Mouse (Mus musculus) heart, embryonic 14.5 days (tissue): ENCODE results near the gene Ppp1r37. TPM values are rescaled to one million over a fixed set of nuclear protein-coding genes. Genes with fewer than 3 reads are reported as not detected.

Source experiments
- ATAC-seq: fragments of 200-750 bp; cut with Nextera tagmentation; 2 replicates; pipeline ENCODE4 v1.8.0; 2017; ENCODE audit warnings: low read depth, moderate TSS enrichment; ENCODE audit not compliant: insufficient number of reproducible peaks, insufficient read depth, low FRiP score
- H3K27ac ChIP-seq, 2 experiments: fragments of 200-500 bp in 1 of 2; fragments of 300-500 bp in 1 of 2; sonication (generic) in 1 of 2; replicated peaks in 1 of 2; 2 replicates each; pipeline ENCODE4 v1.5.1; 2012 to 2014; ENCODE audit warnings: low read depth in 2 of 2, low read length in 2 of 2, control low read depth in 1 of 2, mild to moderate bottlenecking in 1 of 2, mixed read lengths in 1 of 2; ENCODE audit not compliant: control insufficient read depth in 1 of 2, insufficient read depth in 1 of 2
- H3K27me3 ChIP-seq: fragments of 300-500 bp; sonication (generic); 2 replicates; pipeline ENCODE4 v1.6.1; 2014; ENCODE audit warnings: mild to moderate bottlenecking, low read length, control low read depth; ENCODE audit not compliant: control insufficient read depth, insufficient read depth
- H3K36me3 ChIP-seq: fragments of 300-500 bp; sonication (generic); 2 replicates; pipeline ENCODE4 v1.6.1; 2014; ENCODE audit warnings: mild to moderate bottlenecking, control low read depth, low read length, mixed read lengths; ENCODE audit not compliant: control insufficient read depth, insufficient read depth
- H3K4me1 ChIP-seq, 2 experiments: fragments of 200-500 bp in 1 of 2; fragments of 300-500 bp in 1 of 2; sonication (generic) in 1 of 2; 2 replicates each; pipeline ENCODE4 v1.6.1; 2012 to 2014; ENCODE audit warnings: low read length in 2 of 2, control low read depth in 1 of 2, mixed read lengths in 1 of 2; ENCODE audit not compliant: control insufficient read depth in 2 of 2, insufficient read depth in 2 of 2
- H3K4me2 ChIP-seq: fragments of 300-500 bp; sonication (generic); 2 replicates; pipeline ENCODE4 v1.6.1; 2014; ENCODE audit warnings: mild to moderate bottlenecking, low read length
- H3K4me3 ChIP-seq, 2 experiments: fragments of 200-500 bp in 1 of 2; fragments of 300-500 bp in 1 of 2; sonication (generic) in 1 of 2; 2 replicates each; pipeline ENCODE4 v1.5.1; 2012 to 2014; ENCODE audit warnings: low read length in 2 of 2, mild to moderate bottlenecking in 2 of 2, control low read depth in 1 of 2, low read depth in 1 of 2, moderate library complexity in 1 of 2; ENCODE audit not compliant: control insufficient read depth in 1 of 2, insufficient read depth in 1 of 2
- H3K9ac ChIP-seq: fragments of 300-500 bp; sonication (generic); 2 replicates; pipeline ENCODE4 v1.6.1; 2014; ENCODE audit warnings: mild to moderate bottlenecking, low read length
- H3K9me3 ChIP-seq: fragments of 300-500 bp; sonication (generic); 2 replicates; pipeline ENCODE4 v1.6.1; 2016; ENCODE audit warnings: low read length, control low read depth; ENCODE audit not compliant: control insufficient read depth
- WGBS: fragments of 180-500 bp; shearing (Covaris S2); extraction: QIAGEN DNeasy Blood & Tissue Kit; methylation state at CpG from one replicate; pipeline ENCODE4 v1.1.7; 2014; 5-methylcytosine and 5-hydroxymethylcytosine counted together
- polyA plus RNA-seq: library from polyadenylated mRNA; unstranded; fragments of >200 nt; fragmentation: Nextera tagmentation; extraction: Ambion mirVana; gene quantifications from 2 replicates; pipeline ENCODE4 v1.2.1, GENCODE M21; 2014

Gene Ppp1r37
- polyA plus RNA-seq, 1 experiment from 2014 or later = 5.3 TPM

DNA sequence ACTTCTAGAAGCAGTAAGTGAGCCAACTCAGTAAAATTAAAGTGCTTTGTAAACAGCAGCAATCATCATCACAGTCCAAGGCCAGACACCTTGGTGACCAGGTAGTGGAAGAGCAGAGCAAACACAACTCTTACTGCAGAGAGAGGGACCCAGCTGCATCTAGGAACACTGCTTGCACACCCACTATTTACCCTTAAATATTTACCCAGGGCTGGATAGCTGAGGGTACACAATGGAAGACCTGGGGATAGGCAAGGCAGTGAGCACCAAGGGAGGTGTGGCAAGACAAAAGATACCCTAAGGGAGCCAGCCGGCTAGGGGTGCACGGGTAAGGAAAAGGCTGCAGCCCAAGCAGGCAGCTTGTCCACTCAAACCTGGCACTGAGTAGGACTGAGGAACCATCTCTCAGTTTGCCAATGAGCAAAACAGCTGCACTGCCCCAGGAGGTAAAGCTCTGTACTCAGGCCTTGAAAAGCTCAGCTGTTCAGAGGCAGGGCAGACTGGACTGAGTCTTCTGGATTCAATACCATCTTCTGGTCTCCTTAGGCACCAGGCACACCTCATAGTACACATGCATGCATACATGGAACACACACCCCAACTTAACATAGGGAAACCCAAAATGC lies 15.4 kb downstream of the Ppp1r37 start:
- Histone ChIP-seq H3K9me3 (no peaks in the 10 kb centered on the region), H3K4me1 (peaks cover 4 to 33% of the 10 kb centered on the region in 2 experiments), H3K27ac (no peak overlapping the region), H3K36me3 (0 out of 2 replicates have a peak, but pooled peaks cover 4% of the 10 kb centered on the region), H3K4me3 (no peak overlapping the region), H3K9ac (no peak overlapping the region), H3K4me2 (no peak overlapping the region), H3K27me3 (no peaks in the 10 kb centered on the region)
- ATAC-seq = no peak
- WGBS = 83% methylated on average over 2 of the region's 2 CpGs

DNA sequence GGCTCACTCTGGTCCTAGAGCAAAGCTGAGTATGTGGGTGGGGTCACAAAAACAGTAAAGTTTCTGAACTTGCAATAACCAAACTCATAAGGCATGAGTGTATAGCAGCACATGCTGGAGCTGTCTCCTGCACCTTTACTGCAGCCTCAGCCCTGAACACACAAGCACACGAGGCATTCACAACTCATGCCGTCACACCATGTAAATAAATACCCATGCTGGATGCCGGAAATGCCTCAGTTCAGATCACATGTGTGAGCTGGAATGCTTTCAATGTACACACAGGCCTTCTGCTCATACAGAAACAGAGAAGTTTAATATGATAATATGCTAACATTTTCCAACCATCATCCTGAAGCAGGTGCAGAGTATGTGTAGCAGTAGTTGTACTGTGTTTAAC lies 16.9 kb downstream of the Ppp1r37 start:
- no peaks in the 10 kb centered on the region for H3K9me3 ChIP-seq
- no peaks in the 10 kb centered on the region for H3K36me3 ChIP-seq
- H3K4me2 ChIP-seq = no peak overlapping the region
- no peak overlapping the region for H3K9ac ChIP-seq
- H3K27me3 ChIP-seq = no peaks in the 10 kb centered on the region
- H3K4me1 ChIP-seq = peaks cover 12 to 44% of the 10 kb centered on the region in 2 experiments
- no peak overlapping the region for H3K4me3 ChIP-seq
- WGBS = 31% methylated on average over 3 of the region's 3 CpGs
- no peak for ATAC-seq
- H3K27ac ChIP-seq = no peak overlapping the region

GRCm38 (mm10) chr7:19543584-19543983 lies 19.3 kb downstream of the Ppp1r37 start:
- no peak overlapping the region for H3K27ac ChIP-seq
- no peaks in the 10 kb centered on the region for H3K9me3 ChIP-seq
- no peak overlapping the region for H3K4me3 ChIP-seq
- WGBS = 38% methylated on average over 6 of the region's 6 CpGs
- ATAC-seq = no peak
- H3K27me3 ChIP-seq = no peaks in the 10 kb centered on the region
- no peak overlapping the region for H3K9ac ChIP-seq
- peaks cover 12 to 44% of the 10 kb centered on the region in 2 experiments for H3K4me1 ChIP-seq
- H3K36me3 ChIP-seq = no peaks in the 10 kb centered on the region
- no peak overlapping the region for H3K4me2 ChIP-seq

- Histone ChIP-seq H3K9ac (0 out of 2 replicates have a peak overlapping the region, but pooled peaks have one; percentile 10), H3K9me3 (no peaks in the 10 kb centered on the region), H3K4me3 (no peak overlapping the region), H3K4me2 (no peak overlapping the region), H3K36me3 (no peaks in the 10 kb centered on the region), H3K4me1 (peaks cover 14 to 51% of the 10 kb centered on the region in 2 experiments), H3K27me3 (no peaks in the 10 kb centered on the region), H3K27ac (peak overlapping the region in 1 of 2 experiments; percentile 42; a peak in 1 of 4 replicates)
- WGBS = 57% methylated on average over 8 of the region's 8 CpGs
- peak; percentile 62 for ATAC-seq
These were observed 20.7 kb downstream of the Ppp1r37 start for GRCm38 (mm10) chr7:19542155-19542691.

- H3K27me3 ChIP-seq = no peaks in the 10 kb centered on the region
- H3K9ac ChIP-seq = 0 out of 2 replicates have a peak overlapping the region, but pooled peaks have one; percentile 10
- H3K4me1 ChIP-seq = peaks cover 15 to 52% of the 10 kb centered on the region in 2 experiments
- no peak overlapping the region for H3K27ac ChIP-seq
- no peaks in the 10 kb centered on the region for H3K9me3 ChIP-seq
- H3K36me3 ChIP-seq = no peaks in the 10 kb centered on the region
- no peak overlapping the region for H3K4me3 ChIP-seq
- no peak overlapping the region for H3K4me2 ChIP-seq
- ATAC-seq = no peak
- 82% methylated on average over 7 of the region's 7 CpGs for WGBS
These were observed 21.2 kb downstream of the Ppp1r37 start for GRCm38 (mm10) chr7:19541681-19542154.

DNA sequence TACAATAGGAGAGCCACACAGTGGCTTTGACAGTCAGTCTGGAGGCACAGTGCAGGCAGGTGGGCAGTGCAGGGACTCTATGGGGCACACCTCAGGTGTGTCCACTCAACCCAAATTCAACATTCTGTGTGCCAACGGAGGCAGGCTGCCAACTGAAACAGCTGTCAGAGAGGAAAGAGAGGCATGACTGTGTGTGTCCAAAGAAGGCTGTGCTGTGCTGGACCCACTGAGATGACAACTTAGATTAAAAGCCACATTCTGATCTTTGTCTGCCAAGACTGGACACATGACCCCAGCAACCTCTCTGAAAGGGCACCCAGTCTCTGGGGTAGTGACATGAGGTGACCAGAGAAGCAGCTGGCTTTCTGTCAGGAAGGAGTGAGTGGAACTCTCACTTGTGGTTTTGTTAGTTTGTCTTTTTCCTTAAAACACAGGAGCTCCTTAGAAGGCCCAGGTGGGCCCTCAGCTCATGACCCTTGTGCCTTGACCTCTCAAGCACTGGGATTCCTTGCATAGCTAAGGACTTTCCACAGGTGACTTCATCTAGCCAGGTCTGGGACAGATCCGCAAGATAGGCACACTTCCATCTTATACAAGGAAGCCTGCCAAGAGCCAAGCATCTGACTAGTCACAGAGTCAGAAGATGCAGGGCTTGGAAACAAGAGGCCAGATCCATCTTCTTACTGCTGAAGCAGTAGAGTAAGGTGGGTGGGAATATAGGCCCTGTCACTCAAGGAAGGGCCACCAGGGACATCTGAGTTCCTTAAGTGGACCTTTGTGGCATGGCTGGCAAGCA lies 21.9 kb downstream of the Ppp1r37 start:
- Histone ChIP-seq H3K4me2 (no peak overlapping the region), H3K27ac (no peak overlapping the region), H3K4me3 (no peak overlapping the region), H3K9me3 (no peaks in the 10 kb centered on the region), H3K4me1 (peaks cover 15 to 51% of the 10 kb centered on the region in 2 experiments), H3K9ac (no peak overlapping the region), H3K27me3 (no peaks in the 10 kb centered on the region), H3K36me3 (no peaks in the 10 kb centered on the region)
- no peak for ATAC-seq
- WGBS = 88% methylated on average over 2 of the region's 2 CpGs

- 87% methylated on average over 10 of the region's 10 CpGs for WGBS
- Histone ChIP-seq H3K4me2 (no peak overlapping the region), H3K4me1 (peaks cover 3 to 19% of the 10 kb centered on the region in 2 experiments; a peak in 3 of 4 replicates), H3K36me3 (peaks cover 62% of the 10 kb centered on the region), H3K9ac (no peak overlapping the region), H3K4me3 (no peak overlapping the region), H3K9me3 (no peaks in the 10 kb centered on the region), H3K27ac (no peak overlapping the region), H3K27me3 (no peaks in the 10 kb centered on the region)
- ATAC-seq = no peak
These were observed 28.2 kb downstream of the Ppp1r37 start for GRCm38 (mm10) chr7:19534676-19535075.
